Mouse (Mus musculus) erythroblast, embryonic 14.5 days (primary cell): ENCODE measurements around the gene C87436.

Source experiments
- GATA1 ChIP-seq: IDR thresholded peaks from 2 replicates; pipeline ENCODE4 v1.6.1; 2012; ENCODE audit warnings: low read length, inconsistent platforms, mixed read lengths
- TAL1 ChIP-seq: IDR thresholded peaks from 3 replicates; pipeline ENCODE4 v1.6.1; 2012; ENCODE audit warnings: low read length, inconsistent platforms, mixed read lengths

- TF ChIP-seq GATA1 (no peak), TAL1 (no peak)
Measured at GRCm38 (mm10) chr6:86479816-86480188, 41.6 kb downstream of the C87436 start.
